Mouse (Mus musculus) neural tube, embryonic 14.5 days (tissue): ENCODE results near the gene Bhmt2. TPM values are rescaled to one million over a fixed set of nuclear protein-coding genes. Genes with fewer than 3 reads are reported as not detected.

ENCODE experiments used
- ATAC-seq: fragments of 200-750 bp; cut with Nextera tagmentation; 2 replicates; pipeline ENCODE4 v1.8.0; 2017; ENCODE audit warnings: low read depth, mild to moderate bottlenecking, moderate TSS enrichment, moderate library complexity
- H3K27ac ChIP-seq: fragments of 300-500 bp; sonication (generic); 2 replicates; pipeline ENCODE4 v1.5.1; 2014; ENCODE audit warnings: low read depth, mild to moderate bottlenecking, control low read depth, low read length, moderate library complexity, mixed read lengths
- H3K27me3 ChIP-seq: fragments of 300-500 bp; sonication (generic); 2 replicates; pipeline ENCODE4 v1.6.1; 2014; ENCODE audit warnings: low read length; ENCODE audit not compliant: control insufficient read depth, insufficient read depth
- H3K36me3 ChIP-seq: fragments of 300-500 bp; sonication (generic); 2 replicates; pipeline ENCODE4 v1.6.1; 2014; ENCODE audit warnings: low read length, mixed read lengths; ENCODE audit not compliant: control insufficient read depth, insufficient read depth
- H3K4me1 ChIP-seq: fragments of 300-500 bp; sonication (generic); 2 replicates; pipeline ENCODE4 v1.6.1; 2014; ENCODE audit warnings: low read length; ENCODE audit not compliant: control insufficient read depth, insufficient read depth
- H3K4me2 ChIP-seq: fragments of 300-500 bp; sonication (generic); 2 replicates; pipeline ENCODE4 v1.6.1; 2014; ENCODE audit warnings: mild to moderate bottlenecking, low read depth, low read length, control low read depth
- H3K4me3 ChIP-seq: fragments of 300-500 bp; sonication (generic); 2 replicates; pipeline ENCODE4 v1.5.1; 2014; ENCODE audit warnings: low read depth, low read length, control low read depth, mixed read lengths
- H3K9ac ChIP-seq: fragments of 300-500 bp; sonication (generic); replicated peaks from 2 replicates; pipeline ENCODE4 v1.6.1; 2014; ENCODE audit warnings: low read depth, mild to moderate bottlenecking, control low read depth, low read length, mixed read lengths
- H3K9me3 ChIP-seq: fragments of 300-500 bp; sonication (generic); 2 replicates; pipeline ENCODE4 v1.6.1; 2016; ENCODE audit warnings: low read length; ENCODE audit not compliant: control insufficient read depth
- WGBS: fragments of 180-500 bp; shearing (Covaris S2); extraction: QIAGEN DNeasy Blood & Tissue Kit; methylation state at CpG from one replicate; pipeline ENCODE4 v1.1.7; 2014; 5-methylcytosine and 5-hydroxymethylcytosine counted together
- polyA plus RNA-seq: library from polyadenylated mRNA; unstranded; fragments of >200 nt; fragmentation: Nextera tagmentation; extraction: Ambion mirVana; gene quantifications from 2 replicates; pipeline ENCODE4 v1.2.1, GENCODE M21; 2014

Bhmt2 gene
- 0.17 TPM in 1 of 2 replicates, not detected in the other for polyA plus RNA-seq

DNA sequence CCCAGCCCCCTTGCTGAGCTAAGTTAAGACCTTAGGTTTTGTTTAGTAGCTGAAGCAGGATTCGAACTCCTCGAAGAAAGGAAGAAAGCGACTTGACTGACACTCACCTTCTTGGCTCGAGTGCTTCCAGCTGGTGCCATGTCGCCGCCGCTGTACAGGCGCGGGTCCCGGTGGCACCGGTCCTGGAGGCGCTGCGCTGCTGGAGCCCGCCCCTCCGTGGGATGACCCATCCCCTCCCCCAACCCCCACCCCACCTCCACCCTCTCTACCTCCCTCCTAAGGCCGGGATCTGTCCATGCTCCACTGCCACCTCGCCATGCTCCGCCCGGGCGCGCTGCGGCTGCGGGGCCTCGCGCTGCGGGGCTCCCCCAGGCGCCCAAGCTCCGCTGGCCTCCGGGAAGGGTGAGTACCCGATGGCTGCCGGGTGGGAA is at the start of gene Bhmt2, which contains the start of gene Dmgdh:
Bhmt2 (minus strand) TSS at position 172 of the 431 bp plus-strand sequence.
Dmgdh (plus strand) TSS at position 303 of the 431 bp plus-strand sequence.
- H3K9me3 ChIP-seq: no peaks in the 10 kb centered on the region
- no peaks in the 10 kb centered on the region for H3K4me1 ChIP-seq
- no peaks in the 10 kb centered on the region for H3K36me3 ChIP-seq
- H3K27ac ChIP-seq: no peak within 1 kb of the TSS
- H3K27me3 ChIP-seq: no peaks in the 10 kb centered on the region
- ATAC-seq: no peak
- H3K4me3 ChIP-seq: no peak within 1 kb of the TSS
- WGBS: 7% methylated on average over 29 of the region's 31 CpGs
- no peak within 1 kb of the TSS for H3K9ac ChIP-seq
- H3K4me2 ChIP-seq: no peak within 1 kb of the TSS

DNA sequence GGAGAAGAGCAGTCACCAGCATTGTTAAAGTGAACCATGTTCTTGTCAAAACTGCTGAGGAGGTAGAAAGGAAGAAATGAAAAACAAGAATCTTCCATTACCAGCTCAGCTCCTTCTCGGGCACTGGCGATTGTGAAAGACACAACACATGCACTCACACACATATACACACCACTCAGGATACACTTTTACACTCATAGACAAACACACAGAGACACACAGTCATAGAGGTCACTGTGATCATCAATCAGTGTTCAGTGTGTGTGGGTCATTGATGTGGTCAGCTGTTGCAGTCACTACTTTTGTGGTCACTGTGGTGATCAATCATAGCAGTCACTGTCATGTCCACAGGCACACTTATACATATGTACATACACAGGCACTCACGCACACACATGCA is 49.4 kb upstream of the Bhmt2 start:
- no peaks in the 10 kb centered on the region for H3K27me3 ChIP-seq
- WGBS: 90% methylated on average over 3 of the region's 3 CpGs
- H3K36me3 ChIP-seq: no peaks in the 10 kb centered on the region
- no peak overlapping the region for H3K27ac ChIP-seq
- H3K9me3 ChIP-seq: no peaks in the 10 kb centered on the region
- 0 out of 2 replicates have a peak, but pooled peaks have one; percentile 29 for ATAC-seq
- no peak overlapping the region for H3K9ac ChIP-seq
- no peak overlapping the region for H3K4me3 ChIP-seq
- no peaks in the 10 kb centered on the region for H3K4me1 ChIP-seq
- no peak overlapping the region for H3K4me2 ChIP-seq

DNA sequence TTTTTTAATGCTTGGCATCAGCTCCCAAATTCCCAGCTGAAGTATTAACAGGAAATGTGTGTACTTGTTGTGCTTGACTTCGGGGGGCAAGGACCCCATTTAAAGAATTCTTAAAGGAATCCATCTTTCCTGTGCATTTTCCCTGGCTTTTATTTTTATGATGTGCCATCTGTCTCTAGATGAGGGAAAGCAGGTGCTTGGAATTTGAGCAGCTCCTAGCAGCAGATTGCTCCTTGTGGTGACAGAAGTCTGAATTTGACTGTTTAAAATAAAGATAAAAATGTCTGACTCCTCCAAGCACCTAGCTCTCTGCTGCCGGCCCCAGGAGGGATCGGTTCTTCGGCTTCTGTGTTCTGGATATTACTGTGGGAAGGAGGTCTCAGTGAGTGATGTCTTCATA is 47.8 kb upstream of the Bhmt2 start:
- Histone ChIP-seq H3K4me2 (no peak overlapping the region), H3K4me3 (no peak overlapping the region), H3K4me1 (no peaks in the 10 kb centered on the region), H3K36me3 (no peaks in the 10 kb centered on the region), H3K9ac (no peak overlapping the region), H3K27me3 (no peaks in the 10 kb centered on the region), H3K27ac (no peak overlapping the region), H3K9me3 (no peaks in the 10 kb centered on the region)
- WGBS: 79% methylated on average over 4 of the region's 4 CpGs
- no peak for ATAC-seq

DNA sequence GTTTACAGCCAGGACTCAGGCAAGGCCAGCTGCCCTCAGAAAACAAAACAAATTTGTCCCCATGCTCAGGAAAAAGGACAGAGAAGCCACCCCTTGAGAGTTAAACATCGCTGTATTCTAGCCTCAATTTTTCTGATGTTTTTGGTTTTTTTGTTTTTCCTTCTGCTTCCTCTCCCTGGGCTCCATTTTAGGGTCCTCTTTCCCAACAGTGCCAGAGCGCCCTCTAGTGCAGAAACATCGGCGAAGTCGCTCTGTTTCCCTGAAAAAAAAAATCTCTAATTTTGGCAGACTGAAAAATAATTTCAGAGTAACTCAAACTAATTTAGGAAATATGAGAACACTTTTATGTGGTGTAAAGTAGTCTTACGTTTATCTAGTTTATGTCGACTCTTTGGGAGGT is 44.8 kb upstream of the Bhmt2 start:
- H3K27ac ChIP-seq: no peak overlapping the region
- 2% methylated on average over 7 of the region's 7 CpGs for WGBS
- no peaks in the 10 kb centered on the region for H3K36me3 ChIP-seq
- no peak for ATAC-seq
- H3K9me3 ChIP-seq: no peaks in the 10 kb centered on the region
- no peak overlapping the region for H3K4me2 ChIP-seq
- no peak overlapping the region for H3K4me3 ChIP-seq
- H3K4me1 ChIP-seq: no peaks in the 10 kb centered on the region
- H3K27me3 ChIP-seq: no peaks in the 10 kb centered on the region
- no peak overlapping the region for H3K9ac ChIP-seq

DNA sequence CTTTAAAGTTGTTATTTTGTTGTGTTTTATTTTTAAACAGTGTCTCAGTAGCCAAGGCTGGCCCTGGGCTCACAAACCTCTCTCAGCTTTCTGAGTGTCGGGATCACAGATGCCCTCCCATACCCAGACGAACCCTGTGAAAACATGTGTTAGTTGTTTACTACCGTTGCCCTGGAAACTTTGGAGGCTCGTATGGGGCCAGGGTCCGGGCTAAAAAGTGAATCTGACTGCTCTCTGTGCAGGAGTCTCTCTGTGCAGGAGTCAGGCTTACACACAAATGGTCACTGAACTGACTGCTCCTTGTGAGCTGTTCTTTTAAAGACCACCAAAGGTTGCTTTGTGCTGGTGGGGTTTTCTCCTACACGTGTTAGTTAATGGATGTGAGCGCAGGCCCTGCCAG is 43.0 kb upstream of the Bhmt2 start:
- Histone ChIP-seq H3K4me3 (no peak overlapping the region), H3K9me3 (no peaks in the 10 kb centered on the region), H3K4me2 (no peak overlapping the region), H3K9ac (no peak overlapping the region), H3K4me1 (no peaks in the 10 kb centered on the region), H3K36me3 (no peaks in the 10 kb centered on the region), H3K27ac (no peak overlapping the region), H3K27me3 (no peaks in the 10 kb centered on the region)
- WGBS: 37% methylated on average over 7 of the region's 7 CpGs
- no peak for ATAC-seq

DNA sequence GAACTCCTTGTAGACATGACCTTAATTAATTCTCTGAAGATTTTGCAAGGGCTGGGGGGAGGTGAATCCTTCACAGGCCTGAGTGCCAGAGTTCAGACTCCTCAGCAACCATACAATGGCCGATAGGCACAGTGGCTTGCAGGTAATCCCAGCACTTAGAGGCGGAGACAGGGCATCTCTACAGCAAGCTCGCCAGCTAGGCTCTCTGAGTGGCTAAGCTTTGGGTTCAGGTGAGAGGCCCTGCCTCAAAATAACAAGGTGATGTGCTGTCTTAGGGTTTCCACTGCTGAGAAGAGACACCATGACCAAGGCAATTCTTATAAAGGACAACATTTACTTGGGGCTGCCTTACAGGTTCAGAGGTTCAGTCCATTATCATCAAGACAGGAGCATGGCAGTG is 39.7 kb upstream of the Bhmt2 start:
- H3K36me3 ChIP-seq: no peaks in the 10 kb centered on the region
- ATAC-seq: no peak
- no peak overlapping the region for H3K27ac ChIP-seq
- no peaks in the 10 kb centered on the region for H3K27me3 ChIP-seq
- H3K4me2 ChIP-seq: no peak overlapping the region
- no peaks in the 10 kb centered on the region for H3K4me1 ChIP-seq
- H3K9ac ChIP-seq: no peak overlapping the region
- H3K4me3 ChIP-seq: no peak overlapping the region
- H3K9me3 ChIP-seq: no peaks in the 10 kb centered on the region
- WGBS: 93% methylated on average over 3 of the region's 3 CpGs

DNA sequence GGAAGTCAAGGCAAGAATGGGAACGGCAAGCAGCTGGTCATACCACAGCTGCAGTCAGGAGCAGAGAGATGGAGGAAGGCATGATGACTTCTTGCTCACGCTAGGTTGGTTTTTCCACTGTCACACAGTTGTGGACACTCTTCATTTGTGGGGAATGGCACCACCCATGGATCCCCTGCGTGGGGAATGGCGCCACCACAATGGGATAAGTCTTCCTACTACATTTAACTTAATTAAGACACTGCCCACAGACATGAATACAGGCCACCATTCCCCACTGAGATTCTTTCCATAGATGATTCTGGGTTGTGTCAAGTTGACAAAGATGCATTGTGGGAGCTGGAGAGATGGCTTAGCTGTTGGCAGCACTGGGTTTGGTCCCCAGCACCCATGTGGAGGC is 38.3 kb upstream of the Bhmt2 start:
- Histone ChIP-seq H3K4me1 (no peaks in the 10 kb centered on the region), H3K9ac (no peak overlapping the region), H3K36me3 (no peaks in the 10 kb centered on the region), H3K4me3 (no peak overlapping the region), H3K9me3 (no peaks in the 10 kb centered on the region), H3K27me3 (no peaks in the 10 kb centered on the region), H3K27ac (no peak overlapping the region), H3K4me2 (no peak overlapping the region)
- no peak for ATAC-seq
- 94% methylated on average over 4 of the region's 4 CpGs for WGBS

DNA sequence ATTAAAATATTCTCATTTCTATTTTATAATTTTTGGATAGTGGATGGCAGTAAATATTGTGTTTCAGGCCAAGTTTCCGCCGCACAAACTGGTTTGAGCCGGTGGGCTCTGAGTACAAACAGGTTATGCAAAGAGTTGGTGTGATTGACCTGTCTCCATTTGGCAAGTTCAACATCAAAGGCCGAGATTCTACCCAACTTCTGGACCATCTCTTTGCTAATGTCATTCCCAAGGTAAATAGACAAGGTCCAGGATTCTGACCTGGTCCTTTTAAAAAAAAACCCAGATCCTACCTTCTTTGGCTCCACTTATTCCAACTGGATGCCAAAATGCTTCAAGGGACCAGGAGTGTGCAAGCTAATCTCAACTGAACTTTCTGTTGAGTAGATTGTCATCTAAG is 37.1 kb upstream of the Bhmt2 start:
- Histone ChIP-seq H3K9ac (no peak overlapping the region), H3K4me2 (no peak overlapping the region), H3K27me3 (no peaks in the 10 kb centered on the region), H3K4me3 (no peak overlapping the region), H3K36me3 (no peaks in the 10 kb centered on the region), H3K9me3 (no peaks in the 10 kb centered on the region), H3K4me1 (no peaks in the 10 kb centered on the region), H3K27ac (no peak overlapping the region)
- 94% methylated on average over 4 of the region's 4 CpGs for WGBS
- ATAC-seq: no peak

DNA sequence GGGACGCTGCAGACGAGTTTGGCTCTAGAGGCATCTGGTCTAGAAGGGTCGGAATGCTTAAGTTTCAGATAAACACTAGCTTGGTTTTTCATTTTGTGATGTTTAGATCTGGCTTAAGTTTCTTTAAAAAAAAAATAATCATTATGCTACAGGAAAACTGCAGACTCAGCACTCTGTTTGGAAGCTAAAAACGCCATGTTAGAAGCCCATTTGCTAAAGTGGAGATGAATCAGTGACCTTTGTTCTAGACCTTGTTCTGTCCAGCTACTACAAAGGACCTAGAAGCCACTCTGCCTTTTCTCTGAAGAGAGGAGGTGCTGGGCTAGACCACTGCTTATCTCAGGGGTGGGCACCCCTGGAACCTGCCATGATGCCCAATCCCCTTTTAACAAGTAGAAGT is 36.2 kb upstream of the Bhmt2 start:
- Histone ChIP-seq H3K4me2 (no peak overlapping the region), H3K36me3 (no peaks in the 10 kb centered on the region), H3K9ac (no peak overlapping the region), H3K9me3 (no peaks in the 10 kb centered on the region), H3K4me3 (no peak overlapping the region), H3K27ac (no peak overlapping the region), H3K27me3 (no peaks in the 10 kb centered on the region), H3K4me1 (no peaks in the 10 kb centered on the region)
- no peak for ATAC-seq
- WGBS: 89% methylated on average over 4 of the region's 4 CpGs

DNA sequence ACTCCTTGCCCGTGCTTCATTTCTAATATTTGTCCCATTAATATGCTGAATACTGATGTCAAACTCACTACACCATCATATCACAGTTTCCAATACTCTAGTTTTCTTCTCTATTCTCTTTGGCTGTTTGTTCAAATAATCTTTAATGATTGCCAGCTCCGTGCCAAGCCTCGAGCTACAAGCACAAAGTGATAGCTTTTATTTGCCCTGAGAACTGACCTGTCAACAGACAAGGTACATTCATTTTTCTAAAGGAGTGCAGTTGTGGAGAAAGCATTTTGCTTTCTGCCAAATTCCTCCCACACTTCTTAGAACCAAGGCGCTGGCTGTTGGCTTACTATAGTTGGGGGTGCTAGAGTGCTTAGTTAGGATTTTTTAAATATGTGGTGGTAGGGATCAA is 33.2 kb upstream of the Bhmt2 start:
- Histone ChIP-seq H3K9ac (no peak overlapping the region), H3K4me2 (no peak overlapping the region), H3K9me3 (no peaks in the 10 kb centered on the region), H3K27ac (no peak overlapping the region), H3K27me3 (no peaks in the 10 kb centered on the region), H3K4me1 (no peaks in the 10 kb centered on the region), H3K4me3 (no peak overlapping the region), H3K36me3 (no peaks in the 10 kb centered on the region)
- 94% methylated on average over 4 of the region's 4 CpGs for WGBS
- ATAC-seq: no peak
